Mouse (Mus musculus) hindbrain, embryonic 12.5 days (tissue): ENCODE data around the gene Ppp2r3a. TPM values are rescaled to one million over a fixed set of nuclear protein-coding genes. Genes with fewer than 3 reads are reported as not detected.

Experiments used
- ATAC-seq: fragments of 200-750 bp; cut with Nextera tagmentation; 2 replicates; pipeline ENCODE4 v1.8.0; 2017; ENCODE audit warnings: moderate TSS enrichment; ENCODE audit not compliant: low FRiP score
- H3K27ac ChIP-seq: fragments of 300-500 bp; sonication (generic); 2 replicates; pipeline ENCODE4 v1.5.1; 2016; ENCODE audit warnings: mild to moderate bottlenecking
- H3K27me3 ChIP-seq: fragments of 300-500 bp; sonication (generic); 2 replicates; pipeline ENCODE4 v1.6.1; 2016; ENCODE audit warnings: mild to moderate bottlenecking
- H3K36me3 ChIP-seq: fragments of 300-500 bp; sonication (generic); 2 replicates; pipeline ENCODE4 v1.6.1; 2016; ENCODE audit warnings: mild to moderate bottlenecking
- H3K4me1 ChIP-seq: fragments of 300-500 bp; sonication (generic); 2 replicates; pipeline ENCODE4 v1.6.1; 2016
- H3K4me2 ChIP-seq: fragments of 300-500 bp; sonication (generic); replicated peaks from 2 replicates; pipeline ENCODE4 v1.6.1; 2016; ENCODE audit warnings: mild to moderate bottlenecking
- H3K4me3 ChIP-seq: fragments of 300-500 bp; sonication (generic); 2 replicates; pipeline ENCODE4 v1.5.1; 2016; ENCODE audit warnings: mild to moderate bottlenecking
- H3K9ac ChIP-seq: fragments of 300-500 bp; sonication (generic); 2 replicates; pipeline ENCODE4 v1.6.1; 2016; ENCODE audit warnings: mild to moderate bottlenecking, moderate library complexity
- H3K9me3 ChIP-seq: fragments of 300-500 bp; sonication (generic); replicated peaks from 2 replicates; pipeline ENCODE4 v1.6.1; 2016; ENCODE audit warnings: mild to moderate bottlenecking
- WGBS: fragments of 180-500 bp; shearing (Covaris S2); methylation state at CpG from one replicate; pipeline ENCODE4 v1.1.7; 2016; 5-methylcytosine and 5-hydroxymethylcytosine counted together
- polyA plus RNA-seq: library from polyadenylated mRNA; unstranded; fragments of >200 nt; fragmentation: Nextera tagmentation; extraction: Ambion mirVana; gene quantifications from 2 replicates; pipeline ENCODE4 v1.2.1, GENCODE M21; 2016

The Ppp2r3a gene
- polyA plus RNA-seq, 1 experiment from 2014 or later = 26.1 TPM

GRCm38 (mm10) chr9:101249626-101250025 lies 2.0 kb downstream of the Ppp2r3a start:
- peak overlapping the region; percentile 53 for H3K4me2 ChIP-seq
- ATAC-seq = no peak
- peaks cover 21% of the 10 kb centered on the region for H3K4me1 ChIP-seq
- H3K9ac ChIP-seq = peak overlapping the region; percentile 84; the same call in 1 of the 2 replicates
- WGBS = 75% methylated on average over 4 of the region's 4 CpGs
- no peaks in the 10 kb centered on the region for H3K27me3 ChIP-seq
- no peaks in the 10 kb centered on the region for H3K9me3 ChIP-seq
- H3K27ac ChIP-seq = no peak overlapping the region
- no peaks in the 10 kb centered on the region for H3K36me3 ChIP-seq
- peak overlapping the region; percentile 69 for H3K4me3 ChIP-seq

- WGBS = 67% methylated on average over 7 of the region's 7 CpGs
- Histone ChIP-seq H3K27me3 (no peaks in the 10 kb centered on the region), H3K4me2 (no peak overlapping the region), H3K4me3 (no peak overlapping the region), H3K27ac (no peak overlapping the region), H3K36me3 (no peaks in the 10 kb centered on the region), H3K9ac (no peak overlapping the region), H3K9me3 (no peaks in the 10 kb centered on the region), H3K4me1 (peaks cover 21% of the 10 kb centered on the region)
- no peak for ATAC-seq
Measured at GRCm38 (mm10) chr9:101247541-101247940, 4.1 kb downstream of the Ppp2r3a start.

- H3K4me3 ChIP-seq = no peak overlapping the region
- no peak for ATAC-seq
- H3K9me3 ChIP-seq = no peaks in the 10 kb centered on the region
- no peak overlapping the region for H3K4me2 ChIP-seq
- no peak overlapping the region for H3K9ac ChIP-seq
- peaks cover 21% of the 10 kb centered on the region for H3K4me1 ChIP-seq
- 93% methylated on average over 5 of the region's 5 CpGs for WGBS
- no peak overlapping the region for H3K27ac ChIP-seq
- no peaks in the 10 kb centered on the region for H3K27me3 ChIP-seq
- no peaks in the 10 kb centered on the region for H3K36me3 ChIP-seq
Measured at GRCm38 (mm10) chr9:101245493-101245892, 6.1 kb downstream of the Ppp2r3a start.

- Histone ChIP-seq H3K9me3 (no peaks in the 10 kb centered on the region), H3K9ac (no peak overlapping the region), H3K36me3 (no peaks in the 10 kb centered on the region), H3K4me1 (peaks cover 4% of the 10 kb centered on the region; the same call in 1 of the 2 replicates), H3K4me2 (no peak overlapping the region), H3K4me3 (no peak overlapping the region), H3K27ac (no peak overlapping the region), H3K27me3 (no peaks in the 10 kb centered on the region)
- ATAC-seq = no peak
- 76% methylated on average over 2 of the region's 2 CpGs for WGBS
Measured at GRCm38 (mm10) chr9:101243711-101244110, 7.9 kb downstream of the Ppp2r3a start.

- H3K4me2 ChIP-seq = no peak overlapping the region
- no peaks in the 10 kb centered on the region for H3K9me3 ChIP-seq
- H3K9ac ChIP-seq = no peak overlapping the region
- no peak for ATAC-seq
- 82% methylated on average over 3 of the region's 3 CpGs for WGBS
- H3K4me1 ChIP-seq = no peaks in the 10 kb centered on the region; the same call in 1 of the 2 replicates
- no peaks in the 10 kb centered on the region for H3K36me3 ChIP-seq
- H3K27me3 ChIP-seq = no peaks in the 10 kb centered on the region
- no peak overlapping the region for H3K4me3 ChIP-seq
- H3K27ac ChIP-seq = no peak overlapping the region
Measured at GRCm38 (mm10) chr9:101240161-101240560, 11.4 kb downstream of the Ppp2r3a start.

GRCm38 (mm10) chr9:101235786-101236185 lies 15.8 kb downstream of the Ppp2r3a start:
- Histone ChIP-seq H3K27ac (no peak overlapping the region), H3K27me3 (no peaks in the 10 kb centered on the region), H3K4me1 (no peaks in the 10 kb centered on the region), H3K9me3 (no peaks in the 10 kb centered on the region), H3K4me2 (no peak overlapping the region), H3K9ac (no peak overlapping the region), H3K4me3 (no peak overlapping the region), H3K36me3 (no peaks in the 10 kb centered on the region)
- no peak for ATAC-seq
- WGBS = 86% methylated on average over 2 of the region's 2 CpGs

- H3K4me3 ChIP-seq = no peak overlapping the region
- no peak overlapping the region for H3K4me2 ChIP-seq
- H3K27me3 ChIP-seq = no peaks in the 10 kb centered on the region
- H3K27ac ChIP-seq = no peak overlapping the region
- no peak for ATAC-seq
- WGBS = 79% methylated on average over 6 of the region's 6 CpGs
- no peaks in the 10 kb centered on the region for H3K4me1 ChIP-seq
- H3K9ac ChIP-seq = no peak overlapping the region
- no peaks in the 10 kb centered on the region for H3K36me3 ChIP-seq
- H3K9me3 ChIP-seq = no peaks in the 10 kb centered on the region
Measured at GRCm38 (mm10) chr9:101232034-101232433, 19.6 kb downstream of the Ppp2r3a start.

- Histone ChIP-seq H3K4me2 (no peak overlapping the region), H3K9ac (no peak overlapping the region), H3K36me3 (no peaks in the 10 kb centered on the region), H3K4me1 (no peaks in the 10 kb centered on the region), H3K27ac (no peak overlapping the region), H3K9me3 (no peaks in the 10 kb centered on the region), H3K4me3 (no peak overlapping the region), H3K27me3 (no peaks in the 10 kb centered on the region)
- no peak for ATAC-seq
- WGBS = 92% methylated on average over 3 of the region's 3 CpGs
Measured at GRCm38 (mm10) chr9:101230028-101230427, 21.6 kb downstream of the Ppp2r3a start.

GRCm38 (mm10) chr9:101228892-101229291 lies 22.7 kb downstream of the Ppp2r3a start:
- Histone ChIP-seq H3K27me3 (no peaks in the 10 kb centered on the region), H3K4me3 (no peak overlapping the region), H3K27ac (no peak overlapping the region), H3K9me3 (no peaks in the 10 kb centered on the region), H3K4me2 (no peak overlapping the region), H3K4me1 (no peaks in the 10 kb centered on the region), H3K9ac (no peak overlapping the region), H3K36me3 (no peaks in the 10 kb centered on the region)
- no peak for ATAC-seq

GRCm38 (mm10) chr9:101207984-101208383 lies 43.6 kb downstream of the Ppp2r3a start:
- no peak for ATAC-seq
- no peak overlapping the region for H3K4me3 ChIP-seq
- no peaks in the 10 kb centered on the region for H3K27me3 ChIP-seq
- H3K9ac ChIP-seq = no peak overlapping the region
- no peaks in the 10 kb centered on the region for H3K4me1 ChIP-seq
- H3K9me3 ChIP-seq = no peaks in the 10 kb centered on the region
- 0 out of 2 replicates have a peak, but pooled peaks cover 2% of the 10 kb centered on the region for H3K36me3 ChIP-seq
- H3K27ac ChIP-seq = no peak overlapping the region
- H3K4me2 ChIP-seq = no peak overlapping the region
- whole genome bisulfite sequencing = 11% methylated on average over 1 of the region's 1 CpGs

- ATAC-seq = no peak
- Histone ChIP-seq H3K9ac (no peak overlapping the region), H3K27ac (no peak overlapping the region), H3K4me1 (no peaks in the 10 kb centered on the region), H3K27me3 (no peaks in the 10 kb centered on the region), H3K9me3 (no peaks in the 10 kb centered on the region), H3K4me2 (no peak overlapping the region), H3K4me3 (no peak overlapping the region), H3K36me3 (0 out of 2 replicates have a peak, but pooled peaks cover 2% of the 10 kb centered on the region)
- WGBS = 66% methylated on average over 4 of the region's 4 CpGs
Measured at GRCm38 (mm10) chr9:101206516-101206915, 45.1 kb downstream of the Ppp2r3a start.

- Histone ChIP-seq H3K36me3 (no peaks in the 10 kb centered on the region), H3K4me1 (no peaks in the 10 kb centered on the region), H3K4me2 (no peak overlapping the region), H3K27me3 (no peaks in the 10 kb centered on the region), H3K4me3 (no peak overlapping the region), H3K9me3 (no peaks in the 10 kb centered on the region), H3K27ac (no peak overlapping the region), H3K9ac (no peak overlapping the region)
- no peak for ATAC-seq
- WGBS = 87% methylated on average over 1 of the region's 1 CpGs
Measured at GRCm38 (mm10) chr9:101205216-101205615, 46.4 kb downstream of the Ppp2r3a start.

- Histone ChIP-seq H3K27me3 (no peaks in the 10 kb centered on the region), H3K4me2 (no peak overlapping the region), H3K9me3 (no peaks in the 10 kb centered on the region), H3K4me3 (no peak overlapping the region), H3K27ac (no peak overlapping the region), H3K36me3 (no peaks in the 10 kb centered on the region), H3K4me1 (no peaks in the 10 kb centered on the region), H3K9ac (no peak overlapping the region)
- ATAC-seq = no peak
- 91% methylated on average over 3 of the region's 3 CpGs for WGBS
Measured at GRCm38 (mm10) chr9:101204059-101204458, 47.5 kb downstream of the Ppp2r3a start.
